ENCODE assay signal across 8 mouse cellular contexts in the genomic region with DNA sequence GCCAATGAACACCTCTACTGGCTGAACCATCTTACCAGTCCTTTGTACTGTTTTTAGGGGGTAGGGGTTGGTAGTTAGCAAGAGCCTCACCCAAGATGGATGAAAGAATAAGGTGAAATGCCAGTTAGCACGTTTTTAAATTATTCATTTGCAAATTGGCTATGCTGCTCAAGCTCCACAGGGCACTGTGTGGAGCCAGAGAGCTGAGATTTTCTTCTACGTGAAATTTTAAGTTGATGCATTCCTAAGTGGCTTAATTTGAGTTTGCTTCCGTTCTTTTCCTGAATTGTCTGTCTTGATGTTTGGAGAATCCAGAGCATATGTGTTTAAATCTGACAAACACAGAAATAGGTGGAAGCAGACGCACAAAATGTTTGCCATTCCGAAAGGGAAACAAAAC. TPM values are rescaled to one million over a fixed set of nuclear protein-coding genes. Genes with fewer than 3 reads are reported as not detected.
DNase-seq lines count a peak whose midpoint lies in the region; ATAC-seq lines count a peak whose summit lies in the region.

No protein-coding gene starts in this region.

- H3K4me2 ChIP-seq in forebrain, embryonic 14.5 days (ENCODE audit: low read length), result no peak overlapping the region
- no peak overlapping the region for H3K4me2 ChIP-seq in forebrain, embryonic 11.5 days (ENCODE audit: low read depth, low read length, severe bottlenecking)
- 0 out of 2 replicates have a peak overlapping the region, but pooled peaks have one; percentile 8 for H3K4me2 ChIP-seq in embryonic facial prominence, embryonic 15.5 days (replicated peaks)

- H3K9me3 ChIP-seq in forebrain, embryonic 14.5 days (replicated peaks; ENCODE audit: control insufficient read depth, low read length), result no peaks in the 10 kb centered on the region
- H3K9me3 ChIP-seq in forebrain, embryonic 11.5 days (ENCODE audit: control insufficient read depth, low read length), result no peaks in the 10 kb centered on the region
- H3K9me3 ChIP-seq in embryonic facial prominence, embryonic 15.5 days (replicated peaks), result no peaks in the 10 kb centered on the region

- no peaks in the 10 kb centered on the region for H3K27me3 ChIP-seq in forebrain, embryonic 14.5 days (replicated peaks; ENCODE audit: control insufficient read depth, insufficient read depth, low read length)
- no peaks in the 10 kb centered on the region for H3K27me3 ChIP-seq in forebrain, embryonic 11.5 days (ENCODE audit: control insufficient read depth, insufficient read depth, low read length)
- H3K27me3 ChIP-seq in embryonic facial prominence, embryonic 15.5 days, result no peaks in the 10 kb centered on the region

- no peak overlapping the region for H3K27ac ChIP-seq in forebrain, embryonic 14.5 days (ENCODE audit: low read depth, low read length)
- no peak overlapping the region for H3K27ac ChIP-seq in forebrain, embryonic 11.5 days (ENCODE audit: low read depth, low read length)
- H3K27ac ChIP-seq in embryonic facial prominence, embryonic 15.5 days (replicated peaks), result peak overlapping the region; percentile 56

- no peak for ATAC-seq in forebrain, embryonic 14.5 days
- no peak for ATAC-seq in forebrain, embryonic 11.5 days (replicated peaks; ENCODE audit: low FRiP score)
- ATAC-seq in embryonic facial prominence, embryonic 15.5 days (ENCODE audit: insufficient number of reproducible peaks, low FRiP score, low TSS enrichment, low read depth), result no peak

- no peaks in the 10 kb centered on the region for H3K36me3 ChIP-seq in forebrain, embryonic 14.5 days (ENCODE audit: control insufficient read depth, insufficient read depth, low read length)
- H3K36me3 ChIP-seq in forebrain, embryonic 11.5 days (ENCODE audit: control insufficient read depth, insufficient read depth, low read length), result no peaks in the 10 kb centered on the region
- H3K36me3 ChIP-seq in embryonic facial prominence, embryonic 15.5 days, result no peaks in the 10 kb centered on the region

- no peak overlapping the region for H3K9ac ChIP-seq in forebrain, embryonic 14.5 days (ENCODE audit: low read length)
- no peak overlapping the region for H3K9ac ChIP-seq in forebrain, embryonic 11.5 days (ENCODE audit: low read length)
- no peak overlapping the region for H3K9ac ChIP-seq in embryonic facial prominence, embryonic 15.5 days

- peak; percentile 47 for DNase-seq in forebrain, embryonic 14.5 days (ENCODE audit: low spot score)
- DNase-seq in forebrain, embryonic 11.5 days (ENCODE audit: low spot score), result no peak
- peak; percentile 48 to 53 for DNase-seq in kidney, postnatal 4 days
- DNase-seq in kidney, adult 8-10 months, result no peak
- DNase-seq in 416B (ENCODE audit: low read depth), result peak; percentile 19
- DNase-seq in natural killer cell, adult 2 months (ENCODE audit: low spot score in 2 of 2), result no peak
- DNase-seq in thymus, postnatal 14 days, result no peak

- H3K4me1 ChIP-seq in forebrain, embryonic 14.5 days (ENCODE audit: control insufficient read depth, insufficient read depth, low read length), result no peaks in the 10 kb centered on the region
- H3K4me1 ChIP-seq in forebrain, embryonic 11.5 days (replicated peaks; ENCODE audit: control insufficient read depth, insufficient read depth, low read length), result no peaks in the 10 kb centered on the region
- H3K4me1 ChIP-seq in embryonic facial prominence, embryonic 15.5 days, result peaks cover 21% of the 10 kb centered on the region

- no peak overlapping the region for H3K4me3 ChIP-seq in forebrain, embryonic 14.5 days (ENCODE audit: low read depth, low read length)
- H3K4me3 ChIP-seq in forebrain, embryonic 11.5 days (ENCODE audit: low read depth, low read length), result no peak overlapping the region
- H3K4me3 ChIP-seq in embryonic facial prominence, embryonic 15.5 days (replicated peaks), result no peak overlapping the region; the same call in 1 of the 2 replicates

- 55% methylated on average over 5 of the region's 5 CpGs for WGBS in forebrain, embryonic 14.5 days
- 64% methylated on average over 5 of the region's 5 CpGs for WGBS in forebrain, embryonic 11.5 days
- WGBS in embryonic facial prominence, embryonic 15.5 days, result 16% methylated on average over 5 of the region's 5 CpGs

RNA-seq across cellular contexts. Expression of gene Bpgm, which starts 38.6 kb away (rescaled TPM):
- polyA plus RNA-seq in forebrain, embryonic 14.5 days (2014; fragmentation: Nextera tagmentation; extraction: Ambion mirVana), result 66.1 and 84.3 TPM in 2 replicates
- polyA plus RNA-seq in forebrain, embryonic 11.5 days (2014; fragmentation: Nextera tagmentation; extraction: Ambion mirVana), result 71.2 TPM in 2 replicates
- polyA plus RNA-seq in embryonic facial prominence, embryonic 15.5 days (2015; fragmentation: Nextera tagmentation; extraction: Ambion mirVana), result 42.4 and 49.5 TPM in 2 replicates

Comparison
In these comparisons a context has a peak if more than half of its experiments do, and no peak if none do; other contexts are left out.
1. DNase-seq: peak in forebrain, embryonic 14.5 days (single experiment), kidney, postnatal 4 days (2 of 2) and 416B (single experiment); none in forebrain, embryonic 11.5 days (single experiment), kidney, adult 8-10 months (0 of 2), natural killer cell, adult 2 months (0 of 2) and thymus, postnatal 14 days (single experiment).